Mouse (Mus musculus): ENCODE measurements at regions not wholly inside any gene's neighbourhood (a gene's known extent, or its start where the extent isn't known, plus 50 kb on each side); places are given as distances from the start of the nearest gene placed in this dataset.
A peak's percentile ranks its signal among the peaks of the same experiment; 100 is the strongest.

GRCm38 (mm10) chr7:137742297-137742751 lies 304.9 kb downstream of the Glrx3 start:
- Histone ChIP-seq H3K79me2 (ENCODE audit: control insufficient read depth, insufficient read depth) (no peaks in the 10 kb centered on the region), H3ac (ENCODE audit: control insufficient read depth, insufficient read length, low read depth) (no peak overlapping the region), H3K4me3 (ENCODE audit: insufficient read depth, poor library complexity, severe bottlenecking) (no peak overlapping the region), H3K79me3 (ENCODE audit: low read depth) (no peaks in the 10 kb centered on the region), H3K36me3 (ENCODE audit: control insufficient read depth, insufficient read depth) (no peaks in the 10 kb centered on the region), H3K27me3 (ENCODE audit: control insufficient read depth, insufficient read depth, insufficient read length) (no peaks in the 10 kb centered on the region)
- TF ChIP-seq FOSL1 (IDR thresholded peaks at IDR 0.05; ENCODE audit: insufficient read depth, low read length, poor library complexity, severe bottlenecking) = no peak
- no peak for TF ChIP-seq MYOG (IDR thresholded peaks at IDR 0.05; ENCODE audit: control insufficient read depth, extremely low read depth, insufficient read length)
- TF ChIP-seq MAX (IDR thresholded peaks at IDR 0.05) = no peak
- TF ChIP-seq USF1 (IDR thresholded peaks at IDR 0.05; ENCODE audit: low read depth) = no peak
- TF ChIP-seq CTCF (IDR thresholded peaks at IDR 0.05; ENCODE audit: control insufficient read depth, insufficient read depth, insufficient read length) = no peak
- TF ChIP-seq MYOD1 (IDR thresholded peaks at IDR 0.05; ENCODE audit: control insufficient read depth, insufficient read length, low read depth) = no peak
- no peak for TF ChIP-seq CEBPB (IDR thresholded peaks at IDR 0.05; ENCODE audit: low read depth)

- no peaks in the 10 kb centered on the region for H3K36me3 ChIP-seq (ENCODE audit: control insufficient read depth, insufficient read depth)
- H3K79me3 ChIP-seq (ENCODE audit: low read depth) = no peaks in the 10 kb centered on the region
- H3K4me3 ChIP-seq (ENCODE audit: insufficient read depth, poor library complexity, severe bottlenecking) = no peak overlapping the region
- no peak overlapping the region for H3ac ChIP-seq (ENCODE audit: control insufficient read depth, insufficient read length, low read depth)
- TF ChIP-seq MYOD1 (IDR thresholded peaks at IDR 0.05; ENCODE audit: control insufficient read depth, insufficient read length, low read depth) (peak; percentile 97), CTCF (IDR thresholded peaks at IDR 0.05; ENCODE audit: control insufficient read depth, insufficient read depth, insufficient read length) (no peak)
- no peaks in the 10 kb centered on the region for H3K27me3 ChIP-seq (ENCODE audit: control insufficient read depth, insufficient read depth, insufficient read length)
- no peaks in the 10 kb centered on the region for H3K79me2 ChIP-seq (ENCODE audit: control insufficient read depth, insufficient read depth)
Observed at GRCm38 (mm10) chr7:137745575-137745974, 308.2 kb downstream of the Glrx3 start.

DNA sequence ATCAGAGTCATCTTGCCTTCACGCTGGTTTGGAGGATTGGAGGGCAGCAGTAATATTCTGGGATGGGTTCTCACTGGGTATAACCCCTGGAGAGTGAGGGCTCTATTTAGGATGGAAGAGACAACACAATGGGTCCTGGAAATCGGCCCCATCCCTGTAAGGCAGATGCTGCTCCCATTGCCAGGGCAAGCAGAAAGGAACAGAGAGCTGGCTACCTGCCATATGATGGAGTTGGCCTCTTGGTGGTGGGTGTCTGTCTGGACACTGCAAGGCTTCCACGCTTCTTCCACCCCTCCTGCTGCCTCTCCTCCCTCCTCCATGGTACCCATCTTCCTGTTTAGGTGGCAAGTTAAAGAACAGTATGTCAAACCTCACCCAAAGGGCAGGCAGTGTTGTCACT lies 308.6 kb downstream of the Glrx3 start:
- TF ChIP-seq FOSL1 (IDR thresholded peaks at IDR 0.05; ENCODE audit: insufficient read depth, low read length, poor library complexity, severe bottlenecking) = no peak
- TF ChIP-seq MAX (IDR thresholded peaks at IDR 0.05) = no peak
- TF ChIP-seq USF1 (IDR thresholded peaks at IDR 0.05; ENCODE audit: low read depth) = no peak
- no peak for TF ChIP-seq CEBPB (IDR thresholded peaks at IDR 0.05; ENCODE audit: low read depth)
- no peak for TF ChIP-seq MYOG (IDR thresholded peaks at IDR 0.05; ENCODE audit: control insufficient read depth, extremely low read depth, insufficient read length)
- TF ChIP-seq MYOD1 (IDR thresholded peaks at IDR 0.05; ENCODE audit: control insufficient read depth, insufficient read length, low read depth) = no peak
- TF ChIP-seq CTCF (IDR thresholded peaks at IDR 0.05; ENCODE audit: control insufficient read depth, insufficient read depth, insufficient read length) = no peak
- H3K36me3 ChIP-seq (ENCODE audit: control insufficient read depth, insufficient read depth) = no peaks in the 10 kb centered on the region
- no peaks in the 10 kb centered on the region for H3K27me3 ChIP-seq (ENCODE audit: control insufficient read depth, insufficient read depth, insufficient read length)
- H3K4me3 ChIP-seq (ENCODE audit: insufficient read depth, poor library complexity, severe bottlenecking) = no peak overlapping the region
- no peak overlapping the region for H3ac ChIP-seq (ENCODE audit: control insufficient read depth, insufficient read length, low read depth)
- H3K79me3 ChIP-seq (ENCODE audit: low read depth) = no peaks in the 10 kb centered on the region
- H3K79me2 ChIP-seq (ENCODE audit: control insufficient read depth, insufficient read depth) = no peaks in the 10 kb centered on the region

DNA sequence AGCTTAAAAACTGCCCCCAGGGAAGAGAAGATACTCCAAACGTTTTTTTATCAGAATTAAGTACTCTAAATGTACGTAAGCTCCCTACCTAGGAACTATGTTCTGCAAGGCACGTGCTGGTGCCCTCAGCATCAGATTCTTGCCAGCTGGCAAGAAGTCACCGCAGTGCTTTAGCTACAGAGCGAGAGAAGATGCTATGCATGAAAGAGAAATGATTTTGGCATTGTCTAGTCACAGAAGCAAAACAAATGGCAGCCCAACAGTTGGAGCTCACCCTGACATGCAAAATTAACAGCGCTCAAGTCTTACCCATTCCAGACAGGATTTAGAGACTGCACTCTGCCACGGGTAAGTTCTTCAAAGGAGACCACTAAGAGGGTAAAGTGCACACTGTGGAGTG lies 311.5 kb downstream of the Glrx3 start:
- no peak overlapping the region for H3ac ChIP-seq (ENCODE audit: control insufficient read depth, insufficient read length, low read depth)
- TF ChIP-seq FOSL1 (IDR thresholded peaks at IDR 0.05; ENCODE audit: insufficient read depth, low read length, poor library complexity, severe bottlenecking) = no peak
- no peak for TF ChIP-seq CEBPB (IDR thresholded peaks at IDR 0.05; ENCODE audit: low read depth)
- TF ChIP-seq USF1 (IDR thresholded peaks at IDR 0.05; ENCODE audit: low read depth) = no peak
- no peak for TF ChIP-seq MYOD1 (IDR thresholded peaks at IDR 0.05; ENCODE audit: control insufficient read depth, insufficient read length, low read depth)
- TF ChIP-seq MAX (IDR thresholded peaks at IDR 0.05) = no peak
- TF ChIP-seq MYOG (IDR thresholded peaks at IDR 0.05; ENCODE audit: control insufficient read depth, extremely low read depth, insufficient read length) = no peak
- TF ChIP-seq CTCF (IDR thresholded peaks at IDR 0.05; ENCODE audit: control insufficient read depth, insufficient read depth, insufficient read length) = no peak

GRCm38 (mm10) chr7:137750741-137751140 lies 313.3 kb downstream of the Glrx3 start:
- no peaks in the 10 kb centered on the region for H3K79me2 ChIP-seq (ENCODE audit: control insufficient read depth, insufficient read depth)
- TF ChIP-seq MYOD1 (IDR thresholded peaks at IDR 0.05; ENCODE audit: control insufficient read depth, insufficient read length, low read depth) (no peak), FOSL1 (IDR thresholded peaks at IDR 0.05; ENCODE audit: insufficient read depth, low read length, poor library complexity, severe bottlenecking) (no peak), USF1 (IDR thresholded peaks at IDR 0.05; ENCODE audit: low read depth) (no peak), CEBPB (IDR thresholded peaks at IDR 0.05; ENCODE audit: low read depth) (no peak)

More for the DNA sequence above, 311.5 kb downstream of the Glrx3 start:
- Histone ChIP-seq H3K36me3 (ENCODE audit: control insufficient read depth, insufficient read depth) (no peaks in the 10 kb centered on the region), H3K4me3 (ENCODE audit: insufficient read depth, poor library complexity, severe bottlenecking) (no peak overlapping the region), H3K79me3 (ENCODE audit: low read depth) (no peaks in the 10 kb centered on the region), H3K27me3 (ENCODE audit: control insufficient read depth, insufficient read depth, insufficient read length) (no peaks in the 10 kb centered on the region), H3K79me2 (ENCODE audit: control insufficient read depth, insufficient read depth) (no peaks in the 10 kb centered on the region)

DNA sequence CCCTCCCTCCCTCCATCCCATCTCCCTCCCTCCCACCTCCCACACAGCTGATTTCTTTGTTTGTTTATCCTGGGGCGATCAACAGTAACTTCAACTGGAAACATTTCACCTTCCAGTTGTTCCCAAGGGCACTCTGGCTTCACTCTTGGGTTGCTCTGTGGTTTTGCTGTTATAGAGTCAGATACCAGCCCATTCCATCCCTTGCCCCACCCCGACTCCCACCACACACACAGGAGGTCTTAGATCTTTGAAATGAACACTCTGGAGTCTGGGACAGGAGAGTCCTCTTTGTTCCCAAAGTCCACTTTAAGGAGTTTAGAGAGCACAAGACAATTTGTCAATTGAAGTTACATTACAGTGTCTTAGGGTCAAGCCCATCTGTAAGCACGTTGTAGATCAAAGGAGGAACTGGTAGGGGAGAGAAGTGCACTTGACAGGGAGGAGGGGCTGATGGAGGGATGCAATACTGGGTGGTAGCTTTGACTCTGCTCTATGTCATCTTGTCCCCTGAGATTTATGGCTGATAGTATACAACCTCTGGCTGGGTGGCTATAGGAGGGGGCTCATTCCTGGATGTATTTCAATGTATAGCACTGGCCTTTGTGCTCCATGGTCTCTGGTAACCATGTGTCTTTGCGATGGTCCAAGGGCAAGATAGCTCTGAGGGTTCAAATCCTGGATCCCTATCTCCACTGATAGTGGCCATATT lies 313.9 kb downstream of the Glrx3 start:
- TF ChIP-seq MYOD1 (IDR thresholded peaks at IDR 0.05; ENCODE audit: control insufficient read depth, insufficient read length, low read depth) (no peak), MAX (IDR thresholded peaks at IDR 0.05) (no peak), FOSL1 (IDR thresholded peaks at IDR 0.05; ENCODE audit: insufficient read depth, low read length, poor library complexity, severe bottlenecking) (no peak), USF1 (IDR thresholded peaks at IDR 0.05; ENCODE audit: low read depth) (no peak), CTCF (IDR thresholded peaks at IDR 0.05; ENCODE audit: control insufficient read depth, insufficient read depth, insufficient read length) (no peak), CEBPB (IDR thresholded peaks at IDR 0.05; ENCODE audit: low read depth) (no peak), MYOG (IDR thresholded peaks at IDR 0.05; ENCODE audit: control insufficient read depth, extremely low read depth, insufficient read length) (no peak)
- H3ac ChIP-seq (ENCODE audit: control insufficient read depth, insufficient read length, low read depth) = no peak overlapping the region
- no peaks in the 10 kb centered on the region for H3K27me3 ChIP-seq (ENCODE audit: control insufficient read depth, insufficient read depth, insufficient read length)
- H3K36me3 ChIP-seq (ENCODE audit: control insufficient read depth, insufficient read depth) = no peaks in the 10 kb centered on the region
- H3K79me3 ChIP-seq (ENCODE audit: low read depth) = no peaks in the 10 kb centered on the region
- H3K79me2 ChIP-seq (ENCODE audit: control insufficient read depth, insufficient read depth) = no peaks in the 10 kb centered on the region
- no peak overlapping the region for H3K4me3 ChIP-seq (ENCODE audit: insufficient read depth, poor library complexity, severe bottlenecking)

More at GRCm38 (mm10) chr7:137750741-137751140, 313.3 kb downstream of the Glrx3 start:
- Histone ChIP-seq H3ac (ENCODE audit: control insufficient read depth, insufficient read length, low read depth) (no peak overlapping the region), H3K79me3 (ENCODE audit: low read depth) (no peaks in the 10 kb centered on the region), H3K36me3 (ENCODE audit: control insufficient read depth, insufficient read depth) (no peaks in the 10 kb centered on the region), H3K27me3 (ENCODE audit: control insufficient read depth, insufficient read depth, insufficient read length) (no peaks in the 10 kb centered on the region), H3K4me3 (ENCODE audit: insufficient read depth, poor library complexity, severe bottlenecking) (no peak overlapping the region)

Data from C2C12 (cell line).